Mouse (Mus musculus): ENCODE data around the gene Ptprg. TPM values are rescaled to one million over a fixed set of nuclear protein-coding genes. Genes with fewer than 3 reads are reported as not detected.

Ptprg gene
- polyA plus RNA-seq, 1 experiment = 73.9 TPM

DNA sequence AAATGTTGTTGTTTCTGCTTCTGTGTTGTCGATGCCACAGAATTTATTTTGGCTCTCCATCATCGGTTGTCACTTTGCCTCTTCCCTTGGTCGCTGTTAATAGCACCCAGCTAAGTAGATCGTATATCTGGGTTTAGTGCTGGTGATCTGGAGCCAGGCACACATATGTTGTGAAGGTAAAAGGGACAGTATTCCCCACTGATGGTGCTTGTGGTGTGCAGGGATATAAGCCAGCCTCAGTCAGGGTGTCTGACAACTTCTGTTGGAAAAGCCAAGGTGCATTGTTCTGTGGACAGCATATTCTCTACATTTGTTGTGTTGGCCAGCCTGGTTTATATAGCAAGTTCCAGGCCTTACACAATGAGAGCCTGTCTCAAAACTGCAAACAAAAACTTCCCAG lies 428.4 kb downstream of the Ptprg start:
- no peak overlapping the region for H3K4me3 ChIP-seq (ENCODE audit: insufficient read depth, low read length)
- no peaks in the 10 kb centered on the region; the same call in 1 of the 2 replicates for H3K4me1 ChIP-seq (ENCODE audit: control insufficient read depth, insufficient read depth, low read length)
- no peak for TF ChIP-seq POLR2A (IDR thresholded peaks at IDR 0.05; ENCODE audit: low read depth, low read length)
- TF ChIP-seq CTCF (IDR thresholded peaks at IDR 0.05; ENCODE audit: borderline replicate concordance, insufficient read depth, low read length) = no peak
- H3K27ac ChIP-seq (ENCODE audit: insufficient read depth, low read length) = no peak overlapping the region

DNA sequence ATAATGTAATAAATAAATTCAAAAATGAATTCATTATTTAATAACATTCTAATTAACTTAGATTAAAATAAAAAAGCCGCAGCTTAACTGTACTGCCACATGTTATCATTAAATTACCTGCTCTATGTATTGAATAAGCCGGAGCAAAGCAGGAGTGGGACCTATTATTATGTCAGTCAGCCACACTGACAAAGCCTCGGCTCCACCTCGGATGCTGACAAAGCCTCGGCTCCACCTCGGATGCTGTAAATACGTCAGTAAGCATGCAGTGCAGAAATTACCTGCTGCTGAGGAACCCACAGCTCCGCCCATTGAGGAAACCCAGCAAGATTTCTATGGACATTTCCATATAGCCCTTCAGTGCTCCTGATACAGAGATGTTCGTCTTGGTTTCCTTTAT lies 429.7 kb downstream of the Ptprg start:
- no peak overlapping the region for H3K27ac ChIP-seq (ENCODE audit: insufficient read depth, low read length)
- TF ChIP-seq CTCF (IDR thresholded peaks at IDR 0.05; ENCODE audit: borderline replicate concordance, insufficient read depth, low read length) (no peak), POLR2A (IDR thresholded peaks at IDR 0.05; ENCODE audit: low read depth, low read length) (no peak)
- H3K4me1 ChIP-seq (ENCODE audit: control insufficient read depth, insufficient read depth, low read length) = no peaks in the 10 kb centered on the region; the same call in 1 of the 2 replicates
- no peak overlapping the region for H3K4me3 ChIP-seq (ENCODE audit: insufficient read depth, low read length)

GRCm38 (mm10) chr14:11984086-11984485 lies 430.8 kb downstream of the Ptprg start:
- TF ChIP-seq CTCF (IDR thresholded peaks at IDR 0.05; ENCODE audit: borderline replicate concordance, insufficient read depth, low read length) (no peak), POLR2A (IDR thresholded peaks at IDR 0.05; ENCODE audit: low read depth, low read length) (no peak)
- Histone ChIP-seq H3K27ac (ENCODE audit: insufficient read depth, low read length) (no peak overlapping the region; the same call in 1 of the 2 replicates), H3K4me3 (ENCODE audit: insufficient read depth, low read length) (no peak overlapping the region), H3K4me1 (ENCODE audit: control insufficient read depth, insufficient read depth, low read length) (no peaks in the 10 kb centered on the region; the same call in 1 of the 2 replicates)

GRCm38 (mm10) chr14:11988975-11989374 lies 435.6 kb downstream of the Ptprg start:
- Histone ChIP-seq H3K4me1 (ENCODE audit: control insufficient read depth, insufficient read depth, low read length) (no peaks in the 10 kb centered on the region; the same call in 1 of the 2 replicates), H3K27ac (ENCODE audit: insufficient read depth, low read length) (no peak overlapping the region; the same call in 1 of the 2 replicates), H3K4me3 (ENCODE audit: insufficient read depth, low read length) (no peak overlapping the region)
- TF ChIP-seq POLR2A (IDR thresholded peaks at IDR 0.05; ENCODE audit: low read depth, low read length) (no peak), CTCF (IDR thresholded peaks at IDR 0.05; ENCODE audit: borderline replicate concordance, insufficient read depth, low read length) (no peak)

- TF ChIP-seq POLR2A (IDR thresholded peaks at IDR 0.05; ENCODE audit: low read depth, low read length) = no peak
- TF ChIP-seq CTCF (IDR thresholded peaks at IDR 0.05; ENCODE audit: borderline replicate concordance, insufficient read depth, low read length) = no peak
- H3K4me3 ChIP-seq (ENCODE audit: insufficient read depth, low read length) = no peak overlapping the region
Observed at GRCm38 (mm10) chr14:11991151-11991550, 437.8 kb downstream of the Ptprg start.

DNA sequence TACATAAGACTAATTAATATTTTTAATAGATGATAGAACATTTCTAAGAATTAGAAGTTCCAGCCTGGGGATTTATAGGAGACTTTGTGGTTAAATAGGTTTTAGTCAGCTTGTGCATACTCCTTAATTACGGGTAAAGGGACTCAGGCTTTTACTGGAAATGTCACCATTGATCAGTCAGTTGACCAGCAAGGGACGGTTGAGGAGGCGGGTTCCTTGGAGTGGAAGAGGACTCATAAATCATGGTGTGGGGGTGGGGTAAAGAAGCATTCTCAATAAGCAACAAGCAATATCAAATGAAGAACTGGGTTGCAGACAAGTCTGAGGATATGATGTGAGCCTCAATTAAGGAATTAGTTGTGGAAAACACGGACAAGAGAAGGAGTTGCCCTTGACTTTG lies 438.8 kb downstream of the Ptprg start:
- no peak for TF ChIP-seq CTCF (IDR thresholded peaks at IDR 0.05; ENCODE audit: borderline replicate concordance, insufficient read depth, low read length)
- H3K4me3 ChIP-seq (ENCODE audit: insufficient read depth, low read length) = no peak overlapping the region
- H3K27ac ChIP-seq (ENCODE audit: insufficient read depth, low read length) = no peak overlapping the region
- H3K4me1 ChIP-seq (ENCODE audit: control insufficient read depth, insufficient read depth, low read length) = no peaks in the 10 kb centered on the region

More at GRCm38 (mm10) chr14:11991151-11991550, 437.8 kb downstream of the Ptprg start:
- no peaks in the 10 kb centered on the region for H3K4me1 ChIP-seq (ENCODE audit: control insufficient read depth, insufficient read depth, low read length)
- no peak overlapping the region for H3K27ac ChIP-seq (ENCODE audit: insufficient read depth, low read length)

DNA sequence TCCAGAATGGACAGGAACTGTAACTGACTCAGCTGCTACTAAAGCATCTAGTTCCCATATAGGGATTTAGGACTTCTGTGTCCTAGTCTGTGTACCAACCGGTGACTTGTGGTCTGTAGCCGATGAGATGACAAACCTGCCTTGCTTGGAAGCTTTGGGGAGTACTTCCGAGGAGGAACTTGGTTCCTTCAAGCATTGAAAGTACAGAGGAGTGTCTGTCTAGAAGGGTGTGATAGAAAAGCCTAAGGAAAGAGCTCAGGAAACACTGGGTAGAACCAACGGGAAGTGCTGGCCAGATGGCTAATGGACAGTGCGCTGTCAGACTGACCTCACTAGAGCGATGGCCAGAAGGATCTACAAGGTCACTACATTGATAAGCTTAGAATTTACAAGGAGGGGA lies 439.2 kb downstream of the Ptprg start:
- TF ChIP-seq POLR2A (IDR thresholded peaks at IDR 0.05; ENCODE audit: low read depth, low read length) (no peak), CTCF (IDR thresholded peaks at IDR 0.05; ENCODE audit: borderline replicate concordance, insufficient read depth, low read length) (no peak)
- Histone ChIP-seq H3K27ac (ENCODE audit: insufficient read depth, low read length) (no peak overlapping the region), H3K4me3 (ENCODE audit: insufficient read depth, low read length) (no peak overlapping the region), H3K4me1 (ENCODE audit: control insufficient read depth, insufficient read depth, low read length) (no peaks in the 10 kb centered on the region)

DNA sequence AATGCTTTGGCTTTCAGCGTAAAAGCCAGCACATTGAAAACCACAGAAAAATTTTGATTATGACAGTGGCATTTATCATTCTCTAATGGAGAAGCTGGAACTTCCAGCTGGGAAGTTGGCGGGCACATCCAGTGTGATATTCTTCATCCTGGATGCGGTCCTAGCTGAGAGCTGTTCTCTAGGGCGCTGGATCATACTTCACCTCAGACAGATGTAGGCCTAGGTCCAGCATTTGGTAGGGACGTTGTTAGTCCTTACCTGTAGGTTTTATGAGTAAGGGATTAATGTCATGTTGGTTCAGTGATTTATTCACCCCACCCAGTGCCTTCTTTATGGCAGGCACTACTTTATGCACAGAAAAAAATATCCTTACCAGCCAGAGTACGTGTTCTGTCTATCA lies 444.2 kb downstream of the Ptprg start:
- Histone ChIP-seq H3K4me1 (ENCODE audit: control insufficient read depth, insufficient read depth, low read length) (no peaks in the 10 kb centered on the region), H3K4me3 (ENCODE audit: insufficient read depth, low read length) (no peak overlapping the region), H3K27ac (ENCODE audit: insufficient read depth, low read length) (no peak overlapping the region)
- no peak for TF ChIP-seq POLR2A (IDR thresholded peaks at IDR 0.05; ENCODE audit: low read depth, low read length)
- TF ChIP-seq CTCF (IDR thresholded peaks at IDR 0.05; ENCODE audit: borderline replicate concordance, insufficient read depth, low read length) = no peak

- Histone ChIP-seq H3K4me1 (ENCODE audit: control insufficient read depth, insufficient read depth, low read length) (no peaks in the 10 kb centered on the region), H3K27ac (ENCODE audit: insufficient read depth, low read length) (no peak overlapping the region), H3K4me3 (ENCODE audit: insufficient read depth, low read length) (no peak overlapping the region)
- TF ChIP-seq POLR2A (IDR thresholded peaks at IDR 0.05; ENCODE audit: low read depth, low read length) (no peak), CTCF (IDR thresholded peaks at IDR 0.05; ENCODE audit: borderline replicate concordance, insufficient read depth, low read length) (no peak)
Observed at GRCm38 (mm10) chr14:11998464-11998863, 445.1 kb downstream of the Ptprg start.

DNA sequence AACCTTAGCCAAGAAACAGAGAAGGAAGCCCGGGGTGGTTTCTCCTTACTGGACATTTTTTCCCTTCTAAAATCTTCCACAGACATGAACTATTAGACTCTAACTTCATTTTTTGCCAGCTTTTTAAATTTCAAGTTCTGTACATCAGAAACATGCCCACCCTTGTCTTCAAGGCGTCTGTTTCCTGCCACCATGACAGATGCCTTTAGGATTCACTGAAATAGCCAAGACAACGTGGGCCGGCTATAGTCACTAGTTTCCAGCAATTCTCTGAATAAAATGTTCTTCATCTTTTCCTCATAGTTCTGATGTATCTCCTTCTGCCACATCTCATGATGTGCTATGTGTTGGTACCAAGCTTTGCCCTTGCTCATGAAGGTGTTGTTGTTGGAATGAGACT lies 450.7 kb downstream of the Ptprg start:
- Histone ChIP-seq H3K4me3 (ENCODE audit: insufficient read depth, low read length) (no peak overlapping the region), H3K27ac (ENCODE audit: insufficient read depth, low read length) (no peak overlapping the region), H3K4me1 (ENCODE audit: control insufficient read depth, insufficient read depth, low read length) (no peaks in the 10 kb centered on the region)
- no peak for TF ChIP-seq CTCF (IDR thresholded peaks at IDR 0.05; ENCODE audit: borderline replicate concordance, insufficient read depth, low read length)
- TF ChIP-seq POLR2A (IDR thresholded peaks at IDR 0.05; ENCODE audit: low read depth, low read length) = no peak

- Histone ChIP-seq H3K27ac (ENCODE audit: insufficient read depth, low read length) (no peak overlapping the region), H3K4me1 (ENCODE audit: control insufficient read depth, insufficient read depth, low read length) (no peaks in the 10 kb centered on the region), H3K4me3 (ENCODE audit: insufficient read depth, low read length) (no peak overlapping the region)
- TF ChIP-seq POLR2A (IDR thresholded peaks at IDR 0.05; ENCODE audit: low read depth, low read length) (no peak), CTCF (IDR thresholded peaks at IDR 0.05; ENCODE audit: borderline replicate concordance, insufficient read depth, low read length) (no peak)
Observed at GRCm38 (mm10) chr14:12011766-12012165, 458.4 kb downstream of the Ptprg start.

Data from embryonic fibroblast, embryonic 13.5 days (primary cell).